Mouse (Mus musculus): Measurements from ENCODE around the gene Cidec.

The Cidec gene

GRCm38 (mm10) chr6:113405483-113405882 is 30.1 kb downstream of the Cidec start:
- no peak for DNase-seq

GRCm38 (mm10) chr6:113404649-113405448 is 30.7 kb downstream of the Cidec start:
- peak; percentile 28 to 34 for DNase-seq

GRCm38 (mm10) chr6:113402094-113402493 is 33.5 kb downstream of the Cidec start:
- DNase-seq = peak; percentile 70

GRCm38 (mm10) chr6:113396270-113397030 is 39.1 kb downstream of the Cidec start:
- no peak for DNase-seq

DNA sequence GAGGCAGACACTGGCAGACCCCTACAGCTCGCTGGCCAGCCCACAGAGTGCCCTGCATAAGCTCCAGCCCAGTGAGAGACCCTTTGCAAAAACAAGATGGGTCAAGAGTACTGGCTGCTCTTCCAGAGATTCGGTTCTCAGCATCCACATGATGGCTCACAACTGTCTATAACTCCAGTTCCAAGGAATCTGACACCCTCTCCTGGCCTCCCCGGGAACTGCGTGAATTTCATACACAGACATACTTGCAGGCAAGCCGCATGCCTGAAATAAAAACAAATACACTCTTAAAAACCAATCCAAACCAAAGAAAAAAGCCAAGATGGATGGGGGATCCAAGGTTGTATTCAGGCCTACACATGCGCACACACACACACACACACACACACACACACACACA is 40.1 kb downstream of the Cidec start:
- no peak for DNase-seq

GRCm38 (mm10) chr6:113394811-113395210 is 40.7 kb downstream of the Cidec start:
- no peak for DNase-seq

GRCm38 (mm10) chr6:113393951-113394350 is 41.6 kb downstream of the Cidec start:
- no peak for DNase-seq

- DNase-seq = peak; percentile 71 to 73
Measured at GRCm38 (mm10) chr6:113392387-113393071, 43.0 kb downstream of the Cidec start.

- no peak for DNase-seq
Measured at GRCm38 (mm10) chr6:113392015-113392386, 43.6 kb downstream of the Cidec start.

GRCm38 (mm10) chr6:113390715-113391114 is 44.8 kb downstream of the Cidec start:
- no peak for DNase-seq

- DNase-seq = no peak
Measured at GRCm38 (mm10) chr6:113388960-113389359, 46.6 kb downstream of the Cidec start, which contains the start of gene Ttll3. Gene Ttll3 (plus strand): TSS chr6:113389260.

DNA sequence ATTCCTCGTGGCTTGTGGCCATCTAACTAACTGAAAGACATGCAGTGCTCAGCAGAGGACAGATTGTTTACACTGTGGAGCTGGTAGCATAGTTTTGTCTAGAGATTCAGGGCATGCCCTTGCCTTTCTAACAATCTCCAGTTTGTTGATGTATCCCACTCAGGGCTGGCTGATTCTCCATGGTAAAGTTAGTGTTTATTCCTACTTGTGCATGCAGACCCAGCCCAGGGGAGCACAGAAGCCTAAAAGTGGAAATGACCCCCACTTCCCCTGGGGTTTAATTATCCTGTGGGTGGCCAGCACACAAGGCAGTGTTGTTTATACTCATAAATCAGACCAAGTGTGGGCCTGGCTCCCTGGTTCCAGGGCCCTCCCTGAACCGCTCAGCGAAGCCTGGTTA is 49.5 kb downstream of the Cidec start:
- no peak for DNase-seq

- no peak for DNase-seq
Measured at GRCm38 (mm10) chr6:113385160-113385714, 50.3 kb downstream of the Cidec start.

GRCm38 (mm10) chr6:113384351-113384927 is 51.1 kb downstream of the Cidec start:
- peak; percentile 38 to 58 for DNase-seq

- DNase-seq = no peak
Measured at GRCm38 (mm10) chr6:113380480-113380879, 55.1 kb downstream of the Cidec start.

DNA sequence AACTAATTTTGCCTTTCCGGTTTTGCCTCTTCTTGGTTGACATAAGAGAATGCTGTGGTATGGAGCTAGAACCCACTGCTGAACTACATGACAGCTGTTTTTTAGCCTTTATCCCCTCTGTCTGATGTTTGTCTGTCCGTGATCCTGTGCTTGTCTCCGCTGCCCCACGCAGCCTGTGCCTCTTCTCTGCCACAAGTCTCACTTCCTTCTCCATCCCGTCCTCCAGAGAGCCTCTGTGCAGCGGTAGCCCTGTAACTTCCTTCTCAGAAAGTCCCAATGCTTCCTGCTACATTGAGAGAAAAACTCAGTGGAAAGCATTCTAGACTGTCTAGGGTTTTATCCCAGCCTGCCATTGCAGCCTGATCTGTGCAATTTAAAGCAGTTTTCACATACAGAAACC is 56.3 kb downstream of the Cidec start:
- DNase-seq = no peak

GRCm38 (mm10) chr6:113377496-113378385 is 57.8 kb downstream of the Cidec start, which contains the start of the genes Tada3 and Arpc4:
Gene Tada3 (minus strand): TSS chr6:113377883.
Gene Arpc4 (plus strand): TSS chr6:113378115.
- DNase-seq = peak; percentile 92 to 96

- no peak for DNase-seq
Measured at GRCm38 (mm10) chr6:113377172-113377495, 58.4 kb downstream of the Cidec start.

Data from cerebellum, postnatal 10 days (tissue).